15 mouse cellular contexts compared by ENCODE assay signal in genomic region chr14:105663472-105663871, GRCm38 (mm10).
"Had no signal": no experiment of that assay in that cellular context is flagged by ENCODE, and none has a peak within 500 bp of the region (broad histone marks: within the 10 kb centered on the region; RNA-seq: fewer than 3 reads in every experiment).

No protein-coding gene starts in this region.

- H3K9me3 ChIP-seq: intestine, embryonic 15.5 days; liver, embryonic 13.5 days; midbrain, embryonic 13.5 days had no signal

- H3K27me3 ChIP-seq: intestine, embryonic 15.5 days; liver, embryonic 13.5 days; midbrain, embryonic 13.5 days had no signal

- H3K9ac ChIP-seq: intestine, embryonic 15.5 days; liver, embryonic 13.5 days; midbrain, embryonic 13.5 days had no signal

- H3K36me3 ChIP-seq: intestine, embryonic 15.5 days; liver, embryonic 13.5 days; midbrain, embryonic 13.5 days had no signal

- H3K4me2 ChIP-seq: intestine, embryonic 15.5 days; liver, embryonic 13.5 days; midbrain, embryonic 13.5 days had no signal

- H3K27ac ChIP-seq: intestine, embryonic 15.5 days; liver, embryonic 13.5 days; midbrain, embryonic 13.5 days; stomach, postnatal 0 days had no signal

- DNase-seq: kidney, adult 8-10 months; left cerebral cortex, postnatal 4 days; liver, embryonic 13.5 days; lung, adult 2 months; lung, postnatal 14 days; lung, postnatal 4 days; right cerebral cortex, postnatal 14 days; right cerebral cortex, postnatal 4 days; thymus, adult 2 months; thymus, postnatal 14 days; thymus, postnatal 4 days had no signal

- ATAC-seq: intestine, embryonic 15.5 days; midbrain, embryonic 13.5 days; midbrain, embryonic 16.5 days had no signal

- H3K4me1 ChIP-seq: intestine, embryonic 15.5 days; liver, embryonic 13.5 days had no signal

- H3K4me3 ChIP-seq: intestine, embryonic 15.5 days; liver, embryonic 13.5 days; midbrain, embryonic 13.5 days had no signal
